Mouse (Mus musculus): ENCODE data around the gene Rap1a.

The Rap1a gene

DNA sequence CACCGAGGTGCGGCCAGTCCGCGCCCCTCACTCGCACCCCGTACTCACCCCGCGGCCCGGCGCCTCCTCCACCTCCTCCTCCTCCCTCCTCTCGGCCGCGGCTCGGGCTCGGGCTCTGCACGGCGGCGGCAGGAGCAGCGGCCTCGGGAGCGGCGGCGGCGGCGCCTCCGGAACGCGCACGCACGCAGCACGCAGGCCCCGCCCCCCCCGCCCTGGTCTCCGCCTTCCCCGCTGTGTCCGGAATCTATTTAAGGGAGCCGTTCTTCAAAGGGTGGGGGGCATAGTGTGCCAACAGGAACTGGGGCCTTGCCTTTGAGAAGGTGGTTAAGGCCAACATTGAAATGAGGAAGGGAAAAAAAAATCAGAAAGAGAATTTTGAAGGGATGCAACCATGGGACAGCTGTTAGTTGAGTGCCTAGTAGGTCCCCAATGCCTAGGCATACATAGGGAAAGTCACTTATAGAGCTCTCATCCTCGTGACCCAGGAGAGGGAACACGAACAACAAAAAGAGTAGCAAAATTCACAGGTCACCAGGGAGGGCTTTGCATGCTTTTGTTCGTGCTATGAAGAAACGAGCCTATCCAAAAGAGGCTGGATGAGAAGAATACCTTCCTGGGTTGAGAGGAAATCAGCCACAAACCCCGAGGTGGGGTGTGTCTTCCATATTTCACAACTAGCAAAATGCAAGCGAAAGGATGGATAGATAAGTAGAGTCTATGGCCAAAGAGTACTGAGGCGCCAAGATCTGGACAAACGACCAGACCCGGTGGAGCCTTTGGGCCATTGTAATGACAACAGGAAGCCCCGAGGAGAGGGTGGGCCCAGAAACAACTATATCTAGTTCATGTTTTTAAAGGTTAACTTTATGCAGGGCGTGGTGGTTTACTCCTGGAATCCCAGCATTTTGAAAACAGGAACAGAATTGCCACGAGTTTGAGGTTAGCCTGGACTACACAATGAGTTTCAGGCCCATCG, at the start of gene Rap1a:
TSS of gene Rap1a (minus strand) at position 146 of the 976 bp plus-strand sequence.
- peak; percentile 90 for DNase-seq

- DNase-seq: no peak
These were observed 45.3 kb upstream of the Rap1a start for GRCm38 (mm10) chr3:105846294-105847069.

DNA sequence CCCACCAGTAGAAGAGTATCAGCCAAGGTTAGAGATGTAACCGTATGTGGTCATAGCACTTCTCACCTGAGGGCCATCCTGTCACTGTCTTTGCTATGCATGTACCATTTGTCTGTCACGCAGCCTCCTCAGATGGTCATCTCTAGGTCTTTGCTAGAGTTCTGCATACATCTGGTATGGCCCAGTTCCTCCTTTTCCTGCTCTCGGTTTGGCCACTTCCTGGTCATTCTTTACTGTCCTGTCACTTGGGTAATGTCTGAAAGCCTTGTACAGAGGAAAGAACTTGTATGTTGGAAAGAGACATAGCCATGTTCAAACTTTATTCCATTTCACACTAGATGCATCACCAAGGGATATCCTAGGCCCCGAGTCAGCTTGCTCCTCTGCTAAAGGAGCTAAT, 38.7 kb upstream of the Rap1a start:
- no peak for DNase-seq

DNA sequence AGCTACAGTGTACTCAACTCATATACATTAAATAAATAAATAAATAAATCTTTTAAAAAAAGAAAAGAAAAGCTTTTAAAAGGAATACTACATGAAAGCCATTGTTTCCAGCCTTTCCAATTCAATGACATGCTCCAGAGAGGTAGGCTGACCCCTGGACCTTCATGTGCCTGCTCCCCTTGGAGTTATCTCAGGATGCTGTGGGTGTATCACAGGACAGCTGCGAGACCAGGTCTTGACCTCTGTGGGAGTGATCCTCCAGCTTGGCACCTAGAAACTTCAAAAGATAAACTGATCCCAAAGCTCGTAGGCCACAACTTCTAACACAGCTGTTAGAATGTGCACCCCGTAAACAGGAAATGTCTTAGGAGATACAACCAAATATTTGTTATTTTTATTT, 37.5 kb upstream of the Rap1a start:
- no peak for DNase-seq

GRCm38 (mm10) chr3:105836883-105837282, 35.7 kb upstream of the Rap1a start:
- no peak for DNase-seq

GRCm38 (mm10) chr3:105835875-105836274, 34.7 kb upstream of the Rap1a start:
- DNase-seq: no peak

DNA sequence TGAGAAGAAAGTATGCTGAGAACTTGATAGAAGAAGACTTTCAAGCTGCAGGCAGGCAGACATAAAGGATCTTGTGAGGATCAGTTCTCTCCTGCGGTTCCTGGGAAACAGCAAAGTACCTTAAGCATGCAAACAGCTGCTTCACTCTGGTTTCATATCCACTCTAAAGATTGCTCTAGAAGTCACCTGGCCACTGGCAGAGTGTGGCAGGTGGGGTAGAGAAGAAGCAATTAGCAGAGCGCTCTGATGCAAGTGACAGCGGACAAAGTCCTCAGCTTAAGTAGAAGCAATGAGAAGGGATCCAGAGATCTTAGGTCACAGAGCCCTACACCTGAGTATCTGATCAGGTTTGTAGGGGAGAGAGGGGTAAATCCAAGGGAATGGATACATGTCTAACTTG, 30.4 kb upstream of the Rap1a start:
- no peak for DNase-seq

GRCm38 (mm10) chr3:105825501-105826161, 24.5 kb upstream of the Rap1a start:
- DNase-seq: no peak

DNA sequence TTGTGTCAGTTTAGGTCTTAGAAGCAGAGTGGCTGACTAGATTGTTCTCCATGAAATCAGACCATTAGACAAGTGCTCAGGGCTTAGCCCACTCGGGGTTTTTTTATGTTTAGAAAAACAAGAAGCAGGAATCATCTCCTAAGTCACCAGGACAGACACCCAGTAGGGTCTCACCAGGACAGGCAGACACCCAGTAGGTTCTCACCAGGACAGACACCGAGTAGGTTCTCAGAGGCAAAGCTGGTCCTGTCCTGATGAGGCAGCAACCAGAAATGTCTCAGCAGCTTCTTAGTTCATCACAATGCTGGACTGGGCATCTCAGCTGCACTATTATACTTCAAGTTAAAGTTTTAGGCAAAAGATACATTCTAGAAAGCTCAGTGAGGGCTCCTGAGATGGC, 23.6 kb upstream of the Rap1a start:
- no peak for DNase-seq

DNA sequence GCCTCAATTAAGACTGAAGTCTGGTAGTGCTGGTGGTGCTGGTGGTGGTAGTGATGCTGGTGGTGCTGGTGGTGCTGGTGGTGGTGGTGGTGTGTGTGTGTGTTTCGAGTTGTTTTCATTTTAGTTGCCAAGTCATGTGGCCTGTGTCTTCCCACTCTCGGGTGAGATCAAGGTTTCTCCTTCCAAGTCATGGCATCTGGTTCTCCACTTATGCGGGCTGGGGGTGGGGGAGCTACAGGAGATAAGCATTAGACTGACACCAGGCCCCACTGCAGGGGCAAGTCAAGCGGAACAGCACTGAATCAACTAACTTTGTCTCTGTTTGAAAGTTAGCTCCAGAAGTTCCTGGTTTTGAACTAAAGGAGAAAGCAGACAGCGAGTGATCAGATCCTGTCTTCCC, 23.0 kb upstream of the Rap1a start:
- DNase-seq: no peak

GRCm38 (mm10) chr3:105823609-105824008, 22.5 kb upstream of the Rap1a start:
- no peak for DNase-seq

GRCm38 (mm10) chr3:105821504-105821903, 20.4 kb upstream of the Rap1a start:
- DNase-seq: no peak

DNA sequence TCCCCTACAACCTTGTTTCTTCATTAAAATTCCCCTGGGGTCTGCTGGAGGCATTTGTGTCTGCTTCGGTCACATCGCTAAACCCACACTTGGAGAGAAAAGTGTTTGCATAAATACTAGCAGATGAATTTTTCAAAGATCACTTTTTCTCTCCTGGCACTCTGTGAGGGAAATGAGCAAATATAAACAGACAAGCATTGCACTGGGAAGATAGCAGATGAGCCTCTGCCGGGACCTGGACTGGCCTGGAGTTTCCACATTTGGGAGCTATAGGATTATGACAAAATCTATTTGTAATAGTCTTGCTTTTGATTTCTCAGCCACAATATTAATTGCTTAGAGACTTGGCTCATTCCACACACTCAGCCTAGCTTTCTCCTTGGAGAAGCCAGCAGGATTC, 19.1 kb upstream of the Rap1a start:
- no peak for DNase-seq

DNA sequence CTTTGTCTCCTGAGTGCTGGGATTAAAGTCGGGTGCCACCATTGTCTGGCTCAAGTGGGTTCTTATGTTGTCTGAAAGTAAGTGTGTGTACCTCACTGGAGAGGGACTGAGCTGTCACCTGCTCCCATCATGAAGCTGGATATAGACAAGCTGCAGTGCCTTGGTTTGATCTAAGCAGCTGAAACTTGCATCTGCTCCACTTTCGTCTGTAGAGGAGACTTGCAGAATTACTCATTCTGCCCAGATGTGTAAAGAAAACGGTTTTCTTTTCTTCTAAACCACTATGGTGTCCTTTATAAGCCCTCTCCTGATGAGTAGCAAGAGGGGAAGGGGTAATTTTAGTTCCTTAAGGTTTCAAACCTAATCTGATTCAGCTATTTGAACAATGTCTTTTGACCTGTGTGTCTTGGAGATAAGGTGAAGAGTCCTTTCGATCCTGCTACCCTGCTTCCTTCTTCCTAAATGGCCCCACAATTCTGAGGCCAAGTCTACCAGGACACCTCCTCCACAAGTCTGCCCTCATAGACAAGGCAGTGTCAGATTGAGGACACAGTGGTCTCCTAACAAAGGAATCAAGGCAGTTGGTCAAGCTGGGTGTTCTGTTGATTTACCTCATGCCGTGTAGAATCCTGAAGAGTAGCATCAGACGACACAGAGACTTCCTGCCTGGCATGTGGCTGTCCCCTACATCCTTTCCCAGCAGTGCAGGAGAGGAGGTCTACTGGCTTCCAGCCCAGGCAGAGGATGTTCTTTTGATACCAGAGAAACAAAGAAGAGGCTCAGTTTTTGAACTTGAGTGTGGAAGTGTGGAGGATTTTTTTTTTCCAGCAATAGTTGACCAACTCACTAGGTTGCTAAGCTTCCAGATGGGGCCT, 17.2 kb upstream of the Rap1a start:
- DNase-seq: no peak

DNA sequence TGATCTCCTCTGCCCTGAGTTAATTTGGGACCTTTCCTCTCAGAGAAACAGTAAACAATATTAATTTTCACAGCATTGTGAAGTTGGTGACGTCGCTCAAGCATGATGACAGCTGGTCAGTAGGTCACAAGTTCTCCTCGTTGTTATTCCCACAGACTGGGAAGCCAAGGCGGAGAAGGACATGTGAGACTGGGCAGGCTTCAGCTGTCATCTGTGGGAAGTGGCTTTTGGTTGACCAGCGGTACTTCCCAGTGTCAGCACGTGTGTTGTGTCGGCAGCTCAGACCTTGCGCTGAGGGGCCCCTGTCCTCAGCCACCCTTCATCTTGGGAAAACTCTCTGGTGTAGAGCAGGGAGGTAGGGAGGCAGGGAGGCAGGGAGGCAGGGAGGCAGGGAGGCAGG, 15.0 kb upstream of the Rap1a start:
- DNase-seq: no peak

- no peak for DNase-seq
These were observed 14.2 kb upstream of the Rap1a start for GRCm38 (mm10) chr3:105815236-105815904.

- no peak for DNase-seq
These were observed 10.0 kb upstream of the Rap1a start for GRCm38 (mm10) chr3:105811146-105811545.

DNA sequence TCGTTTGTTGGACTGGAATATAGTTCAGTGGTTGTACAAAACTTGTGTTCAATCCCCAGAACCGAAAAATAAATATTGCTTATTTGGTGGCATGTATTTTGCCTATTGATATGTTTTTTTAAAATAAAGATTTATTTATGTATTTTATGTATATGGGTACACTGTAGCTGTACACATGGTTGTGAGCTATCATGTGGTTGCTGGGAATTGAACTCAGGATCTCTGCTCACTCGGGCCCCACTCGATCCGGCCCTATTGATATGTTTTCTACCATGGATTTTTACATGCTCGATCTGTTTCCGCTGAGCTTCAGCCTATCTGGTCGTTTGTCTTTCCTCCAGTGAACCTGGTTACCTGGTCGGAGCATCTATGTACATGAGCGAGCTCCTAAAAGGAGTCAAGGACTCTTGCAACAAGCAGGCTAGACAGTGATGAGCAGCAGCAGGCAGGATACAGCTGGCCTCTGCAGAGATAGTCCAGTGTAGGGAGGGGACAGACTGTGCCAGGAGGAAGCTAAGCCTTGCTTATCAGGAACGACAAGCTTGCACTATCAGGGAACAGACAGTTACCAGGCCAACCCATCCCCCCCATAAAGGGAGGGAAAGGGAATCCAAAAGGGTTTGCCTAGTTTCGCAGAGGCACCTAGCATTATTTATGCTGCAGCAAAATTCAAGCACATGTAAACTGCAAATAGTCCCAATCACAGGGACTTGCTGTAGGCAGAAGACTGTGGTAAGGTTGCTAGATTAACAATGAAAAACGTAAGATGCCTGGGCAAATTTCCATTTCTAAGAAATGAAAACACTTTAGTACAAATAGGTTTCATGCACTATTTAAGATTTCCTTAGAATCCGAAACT, 7.3 kb upstream of the Rap1a start:
- peak; percentile 30 for DNase-seq

GRCm38 (mm10) chr3:105807672-105808071, 6.5 kb upstream of the Rap1a start:
- DNase-seq: no peak

DNA sequence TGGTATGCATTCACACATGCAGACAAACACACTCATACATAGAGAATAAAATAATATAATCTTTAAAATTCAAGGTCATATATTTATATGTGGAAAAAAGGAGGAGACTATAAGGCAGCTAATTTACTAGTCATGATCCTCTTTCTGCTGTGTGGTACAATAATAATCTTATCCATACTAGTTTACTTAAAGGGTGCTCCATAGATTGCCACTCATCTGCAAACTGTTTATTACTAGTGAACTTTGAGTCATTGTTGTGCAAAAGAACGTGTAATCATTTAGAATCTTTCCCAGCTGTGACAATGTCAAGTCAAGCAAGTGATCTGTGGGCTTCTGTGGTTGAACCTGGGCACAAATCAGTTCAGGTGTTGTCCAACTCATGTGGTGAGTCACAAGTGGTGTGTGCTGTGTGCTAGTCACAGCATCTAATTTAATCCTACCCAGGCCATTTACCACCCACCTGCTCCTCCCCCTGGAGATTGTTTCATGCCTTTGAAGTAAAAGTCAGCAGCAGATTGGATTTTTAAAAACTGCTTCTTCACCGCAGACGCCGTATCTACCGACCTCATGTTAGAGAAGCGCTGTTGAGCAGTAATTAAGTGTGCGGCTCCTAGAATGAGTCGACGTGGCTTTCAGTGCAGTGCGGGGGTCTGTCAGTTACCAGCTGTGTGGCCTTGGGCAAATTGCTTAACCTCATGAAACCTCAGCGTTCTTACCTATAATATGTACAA, 5.5 kb upstream of the Rap1a start:
- no peak for DNase-seq

Data from embryo, embryonic 11 days (tissue).